Mouse (Mus musculus): ENCODE results near the gene Prkca.

The Prkca gene

GRCm38 (mm10) chr11:108247121-108247863 lies 96.4 kb downstream of the Prkca start:
- no peak for TF ChIP-seq GATA4 (IDR thresholded peaks at IDR 0.05; ENCODE audit: insufficient replicate concordance, low read length)

DNA sequence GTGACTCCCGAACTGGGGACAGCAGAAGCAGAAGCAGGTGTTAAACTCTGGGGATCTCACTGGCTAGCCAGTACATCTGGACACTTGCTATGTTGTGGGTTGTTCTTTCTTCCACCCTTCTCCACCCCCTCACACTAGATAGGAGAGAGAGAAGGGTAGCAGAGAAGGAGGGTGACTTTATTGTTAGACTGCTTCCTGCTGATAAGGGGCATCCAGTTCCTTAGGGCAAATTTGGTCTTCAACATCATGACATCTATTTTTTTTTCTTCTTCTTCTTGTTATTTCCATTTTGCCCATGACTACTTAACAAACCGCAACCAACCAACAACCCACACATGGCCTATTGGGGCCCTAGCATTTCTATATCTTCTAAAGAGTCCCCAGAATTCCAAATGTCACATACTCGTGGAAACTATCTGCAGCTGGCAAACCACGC lies 97.4 kb downstream of the Prkca start:
- no peak for TF ChIP-seq GATA4 (IDR thresholded peaks at IDR 0.05; ENCODE audit: insufficient replicate concordance, low read length)

GRCm38 (mm10) chr11:108244241-108244640 lies 99.5 kb downstream of the Prkca start:
- no peak for TF ChIP-seq GATA4 (IDR thresholded peaks at IDR 0.05; ENCODE audit: insufficient replicate concordance, low read length)

GRCm38 (mm10) chr11:108243633-108244032 lies 100.1 kb downstream of the Prkca start:
- no peak for TF ChIP-seq GATA4 (IDR thresholded peaks at IDR 0.05; ENCODE audit: insufficient replicate concordance, low read length)

DNA sequence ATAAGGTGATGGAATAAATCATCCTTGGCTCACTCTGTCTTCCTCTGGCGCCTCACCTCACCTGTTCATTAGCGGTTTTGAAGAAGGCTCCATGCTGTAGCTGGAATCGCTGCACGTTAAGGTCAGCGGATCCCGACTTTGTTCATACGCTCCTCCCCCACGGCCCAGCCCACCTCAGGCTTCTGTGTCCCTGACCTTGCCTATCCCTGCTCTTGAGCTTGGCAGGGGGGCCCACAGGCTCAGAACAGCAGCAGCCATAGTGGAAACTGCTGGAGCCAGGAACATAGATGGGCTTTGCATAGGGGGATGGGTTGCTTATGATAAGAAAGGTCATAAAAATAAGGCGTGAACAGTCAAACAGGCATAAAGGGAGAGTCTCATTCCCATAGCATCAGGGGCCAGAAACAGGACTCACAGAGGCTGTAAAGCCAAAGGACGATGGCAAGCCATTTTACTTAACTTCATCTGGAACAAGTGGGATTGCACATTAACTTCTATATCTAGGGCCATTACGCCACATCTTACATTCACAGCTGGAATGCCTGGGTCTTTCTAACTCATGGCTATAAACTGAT lies 102.7 kb downstream of the Prkca start:
- no peak for TF ChIP-seq GATA4 (IDR thresholded peaks at IDR 0.05; ENCODE audit: insufficient replicate concordance, low read length)

GRCm38 (mm10) chr11:108239173-108239572 lies 104.6 kb downstream of the Prkca start:
- no peak for TF ChIP-seq GATA4 (IDR thresholded peaks at IDR 0.05; ENCODE audit: insufficient replicate concordance, low read length)

DNA sequence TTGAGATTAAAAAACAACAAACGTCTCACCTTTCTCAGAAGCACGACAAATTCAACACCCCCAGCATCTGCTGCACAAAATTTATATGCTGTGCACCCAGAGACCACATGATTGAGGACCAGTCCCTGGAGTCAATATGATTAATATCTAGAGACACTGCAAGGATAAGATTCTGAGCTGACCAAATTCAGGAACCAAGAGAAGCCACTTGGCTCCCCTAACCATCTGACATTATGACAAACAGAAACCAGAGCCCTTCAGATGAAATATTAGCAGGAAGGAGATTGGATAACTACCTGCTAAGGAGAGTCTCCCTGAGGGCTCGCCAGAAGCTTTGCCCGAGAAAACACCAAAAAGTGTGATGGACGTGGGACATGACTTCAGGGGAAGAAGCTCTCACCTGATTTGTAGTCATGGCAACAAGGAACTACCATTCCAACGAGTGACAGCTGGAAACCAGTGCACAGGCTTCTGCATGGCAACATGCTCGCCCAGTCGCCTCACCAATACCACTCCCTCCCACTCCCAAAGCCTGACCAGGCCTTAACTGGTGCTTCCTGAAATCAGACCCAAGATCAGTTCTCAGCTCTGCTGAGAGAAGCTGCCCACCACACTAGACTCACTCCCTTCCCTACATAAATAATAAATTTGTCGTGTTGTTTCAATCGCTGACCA lies 106.8 kb downstream of the Prkca start:
- TF ChIP-seq GATA4 (IDR thresholded peaks at IDR 0.05; ENCODE audit: insufficient replicate concordance, low read length): no peak

DNA sequence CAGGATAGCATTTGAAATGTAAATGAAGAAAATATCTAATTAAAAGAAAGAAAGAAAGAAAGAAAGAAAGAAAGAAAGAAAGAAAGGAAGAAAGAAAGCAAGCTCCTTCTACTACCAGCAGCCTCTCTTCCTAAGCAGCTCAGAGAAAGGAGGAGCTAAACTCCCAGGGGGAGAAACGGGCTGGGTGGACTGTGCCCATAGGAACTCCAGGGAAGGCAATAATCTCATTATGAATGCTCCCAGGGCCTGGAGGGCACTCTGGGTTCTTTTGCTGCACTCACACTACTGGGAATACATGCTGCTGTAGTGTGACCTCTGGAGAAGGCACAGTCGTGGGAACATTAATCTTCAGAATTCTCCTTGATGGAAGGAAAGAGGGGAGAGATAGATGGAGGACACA lies 107.5 kb downstream of the Prkca start:
- TF ChIP-seq GATA4 (IDR thresholded peaks at IDR 0.05; ENCODE audit: insufficient replicate concordance, low read length): no peak

GRCm38 (mm10) chr11:108235081-108235703 lies 108.5 kb downstream of the Prkca start:
- no peak for TF ChIP-seq GATA4 (IDR thresholded peaks at IDR 0.05; ENCODE audit: insufficient replicate concordance, low read length)

DNA sequence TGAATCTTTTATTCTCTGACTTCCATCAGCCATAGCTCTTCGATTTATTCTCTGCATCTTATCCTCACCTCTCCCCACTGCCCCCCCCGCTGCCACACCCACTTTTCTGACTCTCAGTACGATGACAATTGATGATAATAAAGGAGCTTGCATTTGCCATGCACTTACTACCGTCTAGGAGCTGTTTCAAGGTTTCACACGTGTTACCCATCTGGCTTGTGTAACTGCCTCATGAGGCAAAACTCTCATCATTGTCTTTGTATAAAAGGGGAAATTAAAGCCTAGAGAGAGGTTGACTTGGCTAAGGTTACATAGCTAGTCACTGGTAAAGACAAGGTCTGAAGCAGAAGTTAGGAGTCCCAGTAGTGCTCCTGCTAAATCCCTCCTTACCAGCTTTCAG lies 110.7 kb downstream of the Prkca start:
- TF ChIP-seq GATA4 (IDR thresholded peaks at IDR 0.05; ENCODE audit: insufficient replicate concordance, low read length): no peak

DNA sequence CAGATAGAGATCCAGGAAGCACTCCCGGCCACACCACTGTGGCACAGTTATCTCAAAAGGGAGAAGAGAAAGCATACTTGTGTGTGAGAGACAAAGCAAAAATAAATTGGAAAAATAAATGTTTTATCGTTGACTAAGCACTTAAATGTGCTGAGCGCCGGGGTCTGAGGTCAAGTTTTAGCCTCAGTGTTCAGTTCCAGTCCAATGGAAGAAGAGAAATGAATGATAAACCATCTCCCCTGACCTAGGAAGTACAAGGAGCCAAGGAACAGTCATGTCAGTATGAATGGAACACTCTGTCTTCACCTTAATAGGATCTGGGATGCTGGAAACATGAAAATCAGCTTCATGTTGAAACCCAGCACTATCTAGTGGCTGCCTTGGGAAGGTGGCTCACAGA lies 113.6 kb downstream of the Prkca start:
- TF ChIP-seq GATA4 (IDR thresholded peaks at IDR 0.05; ENCODE audit: insufficient replicate concordance, low read length): no peak

- TF ChIP-seq GATA4 (IDR thresholded peaks at IDR 0.05; ENCODE audit: insufficient replicate concordance, low read length): no peak
Measured at GRCm38 (mm10) chr11:108229176-108229946, 114.4 kb downstream of the Prkca start.

GRCm38 (mm10) chr11:108228497-108228896 lies 115.2 kb downstream of the Prkca start:
- no peak for TF ChIP-seq GATA4 (IDR thresholded peaks at IDR 0.05; ENCODE audit: insufficient replicate concordance, low read length)

- TF ChIP-seq GATA4 (IDR thresholded peaks at IDR 0.05; ENCODE audit: insufficient replicate concordance, low read length): no peak
Measured at GRCm38 (mm10) chr11:108226248-108226647, 117.5 kb downstream of the Prkca start.
